Comparison of ENCODE assay signal across 8 mouse cellular contexts in genomic region chr2:153436641-153437305, GRCm38 (mm10). TPM values are rescaled to one million over a fixed set of nuclear protein-coding genes. Genes with fewer than 3 reads are reported as not detected.
DNase-seq lines count a peak whose midpoint lies in the region; ATAC-seq lines count a peak whose summit lies in the region.

No protein-coding gene starts in this region.

- WGBS in heart, embryonic 11.5 days (ENCODE audit: insufficient replicate concordance), result 12% methylated on average over 6 of the region's 6 CpGs
- 14% methylated on average over 6 of the region's 6 CpGs for WGBS in kidney, embryonic 14.5 days
- WGBS in lung, embryonic 16.5 days, result 7% methylated on average over 6 of the region's 6 CpGs

- H3K36me3 ChIP-seq in heart, embryonic 11.5 days (ENCODE audit: control insufficient read depth, insufficient read depth, low read length), result peaks cover 6% of the 10 kb centered on the region
- peaks cover 13% of the 10 kb centered on the region; the same call in 1 of the 2 replicates for H3K36me3 ChIP-seq in kidney, embryonic 14.5 days (ENCODE audit: control insufficient read depth, insufficient read depth, low read length)
- H3K36me3 ChIP-seq in lung, embryonic 16.5 days (ENCODE audit: control insufficient read depth, insufficient read depth, low read length), result no peaks in the 10 kb centered on the region

- H3K4me2 ChIP-seq in heart, embryonic 11.5 days, result peak overlapping the region; percentile 56
- H3K4me2 ChIP-seq in kidney, embryonic 14.5 days (replicated peaks; ENCODE audit: low read depth, low read length), result peak overlapping the region; percentile 36
- H3K4me2 ChIP-seq in lung, embryonic 16.5 days (ENCODE audit: low read depth, low read length), result peak overlapping the region; percentile 39

- no peaks in the 10 kb centered on the region for H3K27me3 ChIP-seq in heart, embryonic 11.5 days (ENCODE audit: control insufficient read depth, insufficient read depth, low read length)
- no peaks in the 10 kb centered on the region for H3K27me3 ChIP-seq in kidney, embryonic 14.5 days (ENCODE audit: control insufficient read depth, insufficient read depth, low read length)
- no peaks in the 10 kb centered on the region for H3K27me3 ChIP-seq in lung, embryonic 16.5 days (ENCODE audit: control insufficient read depth, insufficient read depth, low read depth, low read length)

- H3K27ac ChIP-seq in heart, embryonic 11.5 days (ENCODE audit: low read depth, low read length), result peak overlapping the region; percentile 87
- peak overlapping the region; percentile 93 for H3K27ac ChIP-seq in kidney, embryonic 14.5 days (ENCODE audit: low read depth, low read length)
- peak overlapping the region; percentile 96 for H3K27ac ChIP-seq in lung, embryonic 16.5 days (ENCODE audit: low read length)

- H3K9me3 ChIP-seq in heart, embryonic 11.5 days (replicated peaks; ENCODE audit: control insufficient read depth, low read length), result no peaks in the 10 kb centered on the region
- H3K9me3 ChIP-seq in kidney, embryonic 14.5 days (ENCODE audit: control insufficient read depth, low read length), result no peaks in the 10 kb centered on the region
- H3K9me3 ChIP-seq in lung, embryonic 16.5 days (ENCODE audit: control insufficient read depth, low read length), result no peaks in the 10 kb centered on the region

- peak; percentile 59 for ATAC-seq in heart, embryonic 11.5 days (replicated peaks; ENCODE audit: insufficient number of reproducible peaks, low FRiP score, low TSS enrichment)
- peak; percentile 28 for ATAC-seq in kidney, embryonic 14.5 days (ENCODE audit: low FRiP score, low TSS enrichment)
- ATAC-seq in lung, embryonic 16.5 days (ENCODE audit: low read depth), result peak; percentile 75

- H3K4me1 ChIP-seq in heart, embryonic 11.5 days (ENCODE audit: control insufficient read depth, insufficient read depth, low read length), result peaks cover 85% of the 10 kb centered on the region
- peaks cover 81% of the 10 kb centered on the region for H3K4me1 ChIP-seq in kidney, embryonic 14.5 days (ENCODE audit: control insufficient read depth, insufficient read depth, low read length)
- H3K4me1 ChIP-seq in lung, embryonic 16.5 days (replicated peaks; ENCODE audit: control insufficient read depth, insufficient read depth, low read length), result peaks cover 85% of the 10 kb centered on the region

- H3K9ac ChIP-seq in heart, embryonic 11.5 days (ENCODE audit: low read depth, low read length), result peak overlapping the region; percentile 58
- H3K9ac ChIP-seq in kidney, embryonic 14.5 days (ENCODE audit: low read depth, low read length), result peak overlapping the region; percentile 48; the same call in 1 of the 2 replicates
- peak overlapping the region; percentile 49 for H3K9ac ChIP-seq in lung, embryonic 16.5 days (ENCODE audit: low read length)

- 0 out of 2 replicates have a peak overlapping the region, but pooled peaks have one; percentile 6 for H3K4me3 ChIP-seq in heart, embryonic 11.5 days (ENCODE audit: low read depth, low read length)
- no peak overlapping the region for H3K4me3 ChIP-seq in kidney, embryonic 14.5 days (ENCODE audit: low read length)
- H3K4me3 ChIP-seq in lung, embryonic 16.5 days (ENCODE audit: low read length), result no peak overlapping the region

- DNase-seq in 3134 (ENCODE audit: extremely low read depth, insufficient read length, low spot score) (peak; percentile 60), NIH3T3 (ENCODE audit: low read depth) (peak; percentile 58)
- DNase-seq in frontal cortex, postnatal 10 days (ENCODE audit: low spot score in 2 of 2), result no peak
- DNase-seq in layer of hippocampus, postnatal 14 days (ENCODE audit: low spot score in 2 of 2), result no peak
- DNase-seq in right cerebral cortex, postnatal 10 days (ENCODE audit: low spot score in 2 of 2), result no peak

RNA-seq across cellular contexts. Expression of gene 4930404H24Rik, which starts 55.8 kb away (rescaled TPM):
- polyA plus RNA-seq in heart, embryonic 11.5 days (2014; fragmentation: Nextera tagmentation; extraction: Ambion mirVana), result not detected in 2 replicates
- not detected in 2 replicates for polyA plus RNA-seq in kidney, embryonic 14.5 days (2014; fragmentation: Nextera tagmentation; extraction: Ambion mirVana)
- polyA plus RNA-seq in lung, embryonic 16.5 days (2015; fragmentation: Nextera tagmentation; extraction: Ambion mirVana), result not detected in 2 replicates
- total RNA-seq in layer of hippocampus, postnatal 14 days (2021), result not detected

Comparison
In these comparisons a context has a peak if more than half of its experiments do, and no peak if none do; other contexts are left out.
1. DNase-seq: peak in 3134 (single experiment) and NIH3T3 (single experiment); none in frontal cortex, postnatal 10 days (0 of 2), layer of hippocampus, postnatal 14 days (0 of 2) and right cerebral cortex, postnatal 10 days (0 of 2).
2. Peak in every context shown above with its lines, with median percentiles within 50 percentile points of each other: ATAC-seq, H3K27ac ChIP-seq, H3K4me2 ChIP-seq and H3K9ac ChIP-seq.